Mouse (Mus musculus): Measurements from ENCODE around the gene 4930590J08Rik. TPM values are rescaled to one million over a fixed set of nuclear protein-coding genes. Genes with fewer than 3 reads are reported as not detected.
"Not testable (repeated sequence)": the region's sequence is repeated elsewhere in the genome, so short reads cannot be mapped to it uniquely, and the experiment has no call there.

4930590J08Rik gene
- polyA plus RNA-seq (2015; fragmentation: Nextera tagmentation; extraction: Ambion mirVana): 0.21 and 0.29 TPM in 2 replicates

DNA sequence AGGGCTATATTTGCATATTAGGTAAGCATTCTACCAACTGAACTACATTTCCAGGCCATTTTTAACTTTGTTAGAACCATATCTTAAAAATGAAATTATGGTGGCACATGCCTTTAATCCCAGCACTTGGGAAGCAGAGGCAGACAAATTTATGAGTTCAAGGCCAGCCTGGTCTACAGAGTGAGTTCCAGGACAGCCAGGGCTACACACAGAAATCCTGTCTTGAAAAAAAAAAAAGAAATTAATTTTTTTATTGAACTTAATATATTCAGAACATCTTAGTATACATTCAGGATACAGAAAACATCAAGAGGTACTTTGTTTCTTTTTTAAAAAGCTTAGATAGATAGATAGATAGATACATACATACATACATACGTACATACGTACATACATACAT lies at the start of gene 4930590J08Rik:
4930590J08Rik (plus strand) TSS at position 301 of the 400 bp plus-strand sequence.
- H3K9ac ChIP-seq; H3K4me1 ChIP-seq; H3K4me2 ChIP-seq; H3K27me3 ChIP-seq; ATAC-seq (ENCODE audit: borderline replicate concordance, extremely low read depth, low FRiP score, low TSS enrichment); H3K4me3 ChIP-seq; H3K9me3 ChIP-seq; H3K27ac ChIP-seq: not testable (repeated sequence)
- 92% methylated on average over 2 of the region's 2 CpGs for WGBS
- H3K36me3 ChIP-seq: peaks cover 40% of the 10 kb centered on the region

DNA sequence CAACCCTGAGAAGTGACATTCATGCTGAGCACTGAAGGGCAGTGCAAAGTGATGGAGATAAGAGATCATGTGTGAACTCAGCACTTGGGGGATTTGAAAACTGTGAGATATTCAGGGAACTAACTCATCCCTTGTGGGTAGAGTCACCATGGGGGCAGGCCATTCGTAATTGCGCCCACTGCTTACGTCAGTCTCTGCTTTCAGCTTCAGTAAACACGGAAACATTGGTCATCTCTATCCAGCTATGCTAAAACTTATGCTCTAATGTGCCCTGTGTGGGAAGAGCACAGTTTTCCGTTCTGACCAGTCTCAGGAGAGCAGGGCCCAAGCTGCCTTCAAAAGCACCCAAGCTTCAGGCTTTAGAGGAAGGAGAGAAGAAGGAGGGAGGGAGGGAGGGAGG lies 44.3 kb upstream of the 4930590J08Rik start:
- WGBS: 60% methylated on average over 5 of the region's 5 CpGs

DNA sequence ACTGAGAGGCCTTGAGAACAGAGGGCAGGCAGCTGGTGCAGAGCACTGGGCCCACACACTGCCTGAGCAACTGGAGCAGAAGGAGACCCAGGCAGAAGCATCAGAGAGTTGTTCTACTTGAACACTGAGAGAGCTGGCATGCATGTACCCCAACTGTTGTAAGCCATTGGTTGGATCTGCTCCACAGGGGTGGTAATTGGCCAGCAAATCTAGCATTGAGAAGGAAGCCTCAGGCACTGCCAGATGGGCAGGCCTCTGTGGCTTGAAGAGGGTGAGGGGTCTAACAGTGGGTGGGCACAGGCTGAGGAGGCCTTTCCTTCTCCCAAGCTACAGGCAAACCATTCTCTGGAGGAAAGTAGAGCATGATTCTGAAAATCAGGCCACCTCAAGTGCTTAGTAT lies 39.8 kb upstream of the 4930590J08Rik start:
- Histone ChIP-seq H3K4me1 (no peaks in the 10 kb centered on the region), H3K9ac (no peak overlapping the region), H3K4me3 (no peak overlapping the region), H3K27me3 (no peaks in the 10 kb centered on the region; the same call in 1 of the 2 replicates), H3K4me2 (no peak overlapping the region), H3K27ac (no peak overlapping the region), H3K9me3 (no peaks in the 10 kb centered on the region), H3K36me3 (no peaks in the 10 kb centered on the region)
- ATAC-seq (ENCODE audit: borderline replicate concordance, extremely low read depth, low FRiP score, low TSS enrichment): no peak

More for the DNA sequence above, 44.3 kb upstream of the 4930590J08Rik start:
- H3K4me2 ChIP-seq: no peak overlapping the region
- no peak for ATAC-seq (ENCODE audit: borderline replicate concordance, extremely low read depth, low FRiP score, low TSS enrichment)
- H3K4me3 ChIP-seq: no peak overlapping the region
- H3K9me3 ChIP-seq: no peaks in the 10 kb centered on the region
- peaks cover 5% of the 10 kb centered on the region; the same call in 1 of the 2 replicates for H3K27me3 ChIP-seq
- H3K4me1 ChIP-seq: no peaks in the 10 kb centered on the region
- no peak overlapping the region for H3K9ac ChIP-seq
- H3K27ac ChIP-seq: no peak overlapping the region
- no peaks in the 10 kb centered on the region for H3K36me3 ChIP-seq

DNA sequence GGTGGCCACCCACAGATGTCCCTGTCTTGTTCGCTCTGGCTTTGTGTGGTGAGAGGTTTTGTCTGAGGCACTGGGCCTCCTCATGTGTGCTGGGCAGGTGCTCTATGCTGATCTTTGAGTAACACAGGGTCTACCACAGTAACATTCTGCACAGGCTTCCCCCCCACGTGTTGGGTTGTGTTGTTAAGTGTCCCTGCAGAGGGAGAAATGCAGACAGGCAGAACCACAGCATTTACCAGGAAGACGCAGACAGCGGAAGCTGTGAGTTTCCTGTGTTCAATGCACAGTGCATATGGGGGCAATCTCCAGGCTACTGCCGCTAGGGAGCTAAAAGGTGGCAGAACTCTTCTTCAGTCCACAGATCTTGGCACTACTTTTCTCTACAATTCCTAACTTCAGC lies 38.0 kb upstream of the 4930590J08Rik start:
- no peaks in the 10 kb centered on the region for H3K36me3 ChIP-seq
- ATAC-seq (ENCODE audit: borderline replicate concordance, extremely low read depth, low FRiP score, low TSS enrichment): no peak

DNA sequence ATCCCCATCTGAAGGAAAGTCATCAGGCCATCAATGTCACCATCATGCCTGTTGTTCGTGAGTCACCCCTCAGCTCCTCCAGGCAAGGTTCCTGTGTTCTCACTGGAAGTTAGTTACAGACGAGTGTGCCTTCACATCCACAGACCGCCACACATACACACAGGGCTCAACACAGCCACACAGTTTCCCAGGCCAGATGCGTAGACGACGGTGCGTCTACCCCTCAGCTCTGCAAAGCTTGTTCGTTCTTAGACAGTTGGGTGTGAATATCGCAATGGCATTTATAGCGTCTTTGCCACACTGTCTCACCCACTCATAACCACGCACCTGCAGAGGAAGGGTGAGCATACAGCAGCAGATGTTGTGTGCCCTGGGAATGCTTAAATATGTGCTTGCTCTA lies 37.0 kb upstream of the 4930590J08Rik start:
- Histone ChIP-seq H3K27me3 (no peaks in the 10 kb centered on the region; the same call in 1 of the 2 replicates), H3K4me3 (no peak overlapping the region), H3K9me3 (no peaks in the 10 kb centered on the region), H3K4me1 (no peaks in the 10 kb centered on the region), H3K4me2 (no peak overlapping the region), H3K36me3 (no peaks in the 10 kb centered on the region), H3K9ac (no peak overlapping the region), H3K27ac (no peak overlapping the region)
- no peak for ATAC-seq (ENCODE audit: borderline replicate concordance, extremely low read depth, low FRiP score, low TSS enrichment)
- 80% methylated on average over 11 of the region's 11 CpGs for WGBS

More for the DNA sequence above, 38.0 kb upstream of the 4930590J08Rik start:
- Histone ChIP-seq H3K27ac (no peak overlapping the region), H3K27me3 (no peaks in the 10 kb centered on the region; the same call in 1 of the 2 replicates), H3K9ac (no peak overlapping the region), H3K4me1 (no peaks in the 10 kb centered on the region), H3K4me3 (no peak overlapping the region), H3K4me2 (no peak overlapping the region), H3K9me3 (no peaks in the 10 kb centered on the region)
- 73% methylated on average over 5 of the region's 5 CpGs for WGBS

DNA sequence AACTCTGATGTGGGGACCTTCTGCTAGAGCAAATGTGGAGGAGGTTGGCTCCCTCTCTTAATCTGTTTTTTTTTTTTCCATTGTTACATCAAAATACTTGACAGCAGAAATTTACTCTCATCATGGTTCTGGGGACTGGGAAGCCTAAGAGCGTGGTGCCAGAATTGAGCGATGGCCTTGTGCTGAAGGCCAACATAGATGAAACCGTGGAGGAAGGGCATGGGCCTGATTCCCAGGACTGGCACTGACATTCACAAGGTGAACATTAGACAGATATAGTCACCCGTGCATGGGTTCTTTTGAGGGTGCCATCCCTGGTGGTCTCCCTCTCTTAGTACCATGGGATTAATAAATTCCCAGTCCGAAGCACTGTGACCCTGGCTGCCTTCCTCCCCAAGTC lies 34.5 kb upstream of the 4930590J08Rik start:
- 78% methylated on average over 5 of the region's 5 CpGs for WGBS
- ATAC-seq (ENCODE audit: borderline replicate concordance, extremely low read depth, low FRiP score, low TSS enrichment): no peak
- H3K4me3 ChIP-seq: no peak overlapping the region
- H3K27ac ChIP-seq: no peak overlapping the region
- no peak overlapping the region for H3K4me2 ChIP-seq
- H3K9ac ChIP-seq: no peak overlapping the region
- H3K27me3 ChIP-seq: peaks cover 3% of the 10 kb centered on the region; the same call in 1 of the 2 replicates
- H3K4me1 ChIP-seq: no peaks in the 10 kb centered on the region
- H3K9me3 ChIP-seq: no peaks in the 10 kb centered on the region
- H3K36me3 ChIP-seq: no peaks in the 10 kb centered on the region

DNA sequence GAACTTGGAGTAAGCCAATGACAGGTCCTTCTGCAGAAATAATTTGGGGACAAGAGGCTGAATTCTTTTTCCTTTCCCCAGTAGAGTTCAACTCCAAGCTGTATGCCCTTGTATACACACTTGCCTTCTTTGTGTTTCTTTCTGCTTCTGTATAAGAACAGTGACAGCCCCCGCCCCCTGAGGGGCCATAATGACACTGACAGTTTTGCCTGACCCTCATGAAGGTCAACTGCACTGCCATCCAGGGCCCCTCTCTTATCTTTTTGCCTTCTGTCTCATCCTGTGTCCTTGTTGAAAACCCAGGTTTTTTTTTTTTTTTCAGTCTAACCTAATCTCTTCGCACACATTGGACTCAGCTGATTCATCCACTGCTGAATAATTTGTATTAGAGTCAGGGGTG lies 29.8 kb upstream of the 4930590J08Rik start:
- Histone ChIP-seq H3K27me3 (peaks cover 3% of the 10 kb centered on the region; the same call in 1 of the 2 replicates), H3K36me3 (no peaks in the 10 kb centered on the region), H3K4me3 (no peak overlapping the region), H3K4me2 (no peak overlapping the region), H3K27ac (no peak overlapping the region), H3K9ac (no peak overlapping the region), H3K4me1 (no peaks in the 10 kb centered on the region), H3K9me3 (no peaks in the 10 kb centered on the region)
- WGBS: 56% methylated on average over 2 of the region's 2 CpGs
- no peak for ATAC-seq (ENCODE audit: borderline replicate concordance, extremely low read depth, low FRiP score, low TSS enrichment)

DNA sequence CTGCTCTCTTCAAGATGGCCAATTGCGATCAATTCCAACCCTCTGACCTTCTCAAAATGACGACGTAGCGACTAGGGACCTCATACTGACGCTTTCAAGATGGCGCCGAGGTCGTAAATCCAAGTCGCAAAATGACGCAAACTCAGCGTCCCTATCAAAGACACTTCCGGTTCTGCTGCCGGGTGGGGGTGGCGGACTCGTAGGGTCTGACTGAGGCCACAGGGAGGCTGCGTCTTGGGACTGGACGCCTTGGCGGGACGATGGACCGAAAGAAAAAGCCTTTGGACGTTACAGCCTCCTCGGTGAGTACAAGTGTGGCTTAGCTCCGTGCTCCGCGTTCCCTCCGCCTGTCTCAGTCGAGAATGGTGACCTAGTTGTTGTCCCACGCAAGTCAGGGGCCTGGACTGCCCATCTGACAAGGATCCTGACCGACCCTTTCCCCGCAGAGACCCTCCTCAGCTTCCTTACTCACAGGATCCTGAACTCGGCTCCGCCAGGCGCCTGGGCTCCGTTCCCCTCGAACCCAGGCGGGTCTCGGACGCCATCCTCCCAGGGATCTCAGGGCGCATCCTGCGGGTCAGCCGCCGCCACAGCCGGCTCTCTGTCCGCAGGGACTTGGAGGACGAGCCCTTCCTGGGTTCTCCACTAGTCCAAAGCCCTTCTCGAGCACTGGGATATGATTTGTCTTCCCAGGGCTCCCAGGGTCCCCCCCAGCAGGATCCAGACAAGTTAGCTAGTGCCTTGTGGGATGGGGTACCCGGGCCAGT lies 24.5 kb upstream of the 4930590J08Rik start, which contains the start of gene Ccdc174:
Ccdc174 (plus strand) TSS at position 169 of the 767 bp plus-strand sequence.
- H3K4me3 ChIP-seq: peak within 1 kb of the TSS; percentile 78
- ATAC-seq (ENCODE audit: borderline replicate concordance, extremely low read depth, low FRiP score, low TSS enrichment): peak; percentile 95
- WGBS: under 1% methylated on average over 47 of the region's 47 CpGs
- H3K27ac ChIP-seq: peak within 1 kb of the TSS; percentile 19; the same call in 1 of the 2 replicates
- peaks cover 18% of the 10 kb centered on the region for H3K36me3 ChIP-seq
- H3K9ac ChIP-seq: peak within 1 kb of the TSS; percentile 85
- H3K27me3 ChIP-seq: no peaks in the 10 kb centered on the region; the same call in 1 of the 2 replicates
- peaks cover 6% of the 10 kb centered on the region; the same call in 1 of the 2 replicates for H3K4me1 ChIP-seq
- no peaks in the 10 kb centered on the region for H3K9me3 ChIP-seq
- peak within 1 kb of the TSS; percentile 72 for H3K4me2 ChIP-seq

DNA sequence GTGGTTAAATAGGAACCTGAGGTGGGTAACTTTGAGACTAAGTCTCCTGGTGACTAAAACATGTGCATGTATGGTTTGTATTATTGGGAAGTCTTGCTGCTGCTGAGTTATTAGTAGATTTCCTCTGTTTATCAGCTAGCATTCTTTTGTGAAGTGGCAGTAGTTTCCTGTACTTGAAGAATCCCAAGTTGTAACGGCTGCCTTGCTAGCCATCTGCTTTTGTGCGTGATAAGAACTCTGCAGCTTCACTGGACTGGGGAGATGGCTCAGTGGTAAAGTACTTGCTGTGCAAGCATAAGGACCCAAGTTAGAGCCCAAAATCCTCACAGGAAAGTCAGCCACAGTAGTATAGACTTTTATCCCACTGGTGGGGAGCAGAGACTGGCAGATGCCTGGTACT lies 18.8 kb upstream of the 4930590J08Rik start:
- no peaks in the 10 kb centered on the region for H3K9me3 ChIP-seq
- WGBS: 42% methylated on average over 2 of the region's 2 CpGs
- no peaks in the 10 kb centered on the region for H3K27me3 ChIP-seq
- no peak for ATAC-seq (ENCODE audit: borderline replicate concordance, extremely low read depth, low FRiP score, low TSS enrichment)
- H3K27ac ChIP-seq: no peak overlapping the region
- peaks cover 2% of the 10 kb centered on the region; the same call in 1 of the 2 replicates for H3K4me1 ChIP-seq
- no peak overlapping the region for H3K9ac ChIP-seq
- H3K4me3 ChIP-seq: no peak overlapping the region
- peaks cover 62% of the 10 kb centered on the region for H3K36me3 ChIP-seq
- H3K4me2 ChIP-seq: no peak overlapping the region

DNA sequence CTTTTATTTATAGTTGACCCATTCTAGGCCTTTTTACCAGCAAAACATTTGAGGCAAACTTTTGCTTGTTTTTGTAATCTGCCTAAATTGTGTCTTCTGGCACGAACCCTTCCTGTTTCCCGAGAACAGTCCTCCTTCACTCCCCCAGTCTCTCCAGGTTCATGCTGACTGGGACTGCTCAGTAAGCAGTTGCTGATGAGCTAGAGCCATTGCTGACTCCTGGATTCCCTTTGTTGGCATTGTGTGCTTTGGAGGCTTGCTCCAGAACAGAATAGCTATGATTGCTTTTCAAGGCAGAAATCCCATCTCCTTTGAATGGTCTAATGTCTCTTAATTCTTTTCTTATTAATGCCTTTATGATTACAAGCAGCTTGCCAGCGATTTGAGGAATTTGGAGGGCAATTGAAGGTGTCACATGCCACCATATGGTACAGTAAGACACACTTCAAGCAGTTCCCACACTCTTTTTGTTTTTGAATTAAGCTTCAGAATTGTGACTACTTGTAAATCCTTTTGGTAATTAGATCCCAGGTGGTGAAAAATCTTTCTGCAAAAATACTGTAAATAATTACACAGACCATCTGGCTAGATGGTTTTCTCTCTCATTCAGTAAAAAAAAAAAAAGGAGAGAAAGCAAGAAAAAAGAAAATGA lies 13.2 kb upstream of the 4930590J08Rik start:
- ATAC-seq (ENCODE audit: borderline replicate concordance, extremely low read depth, low FRiP score, low TSS enrichment): no peak
- H3K36me3 ChIP-seq: peaks cover 70% of the 10 kb centered on the region

DNA sequence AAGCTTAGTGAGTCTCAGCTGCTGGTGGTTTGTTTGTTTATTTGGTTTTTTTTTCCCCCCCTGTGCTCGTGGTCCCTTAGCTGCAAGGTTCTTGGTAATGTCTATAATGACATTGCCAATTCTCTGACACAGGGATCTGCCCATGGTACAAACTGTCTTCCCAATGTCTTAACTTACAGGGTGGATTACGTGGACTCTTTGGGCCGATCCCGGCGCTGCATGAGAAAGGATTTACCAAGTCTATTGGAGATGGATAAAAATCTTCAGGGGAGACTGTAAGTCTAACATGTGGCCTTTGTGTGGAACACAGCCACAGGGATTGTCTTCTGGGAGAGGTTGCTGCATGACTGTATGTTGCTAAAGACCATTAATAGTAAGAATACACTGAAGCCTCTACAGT lies 12.0 kb upstream of the 4930590J08Rik start:
- Histone ChIP-seq H3K36me3 (peaks cover 75% of the 10 kb centered on the region), H3K27ac (no peak overlapping the region), H3K27me3 (no peaks in the 10 kb centered on the region), H3K9ac (no peak overlapping the region), H3K4me3 (no peak overlapping the region), H3K4me1 (no peaks in the 10 kb centered on the region), H3K9me3 (no peaks in the 10 kb centered on the region), H3K4me2 (no peak overlapping the region)
- no peak for ATAC-seq (ENCODE audit: borderline replicate concordance, extremely low read depth, low FRiP score, low TSS enrichment)
- WGBS: 89% methylated on average over 5 of the region's 5 CpGs

More for the DNA sequence above, 13.2 kb upstream of the 4930590J08Rik start:
- Histone ChIP-seq H3K27ac (no peak overlapping the region), H3K4me2 (no peak overlapping the region), H3K27me3 (no peaks in the 10 kb centered on the region), H3K9ac (no peak overlapping the region), H3K4me3 (no peak overlapping the region), H3K4me1 (no peaks in the 10 kb centered on the region), H3K9me3 (no peaks in the 10 kb centered on the region)
- WGBS: 72% methylated on average over 3 of the region's 3 CpGs

DNA sequence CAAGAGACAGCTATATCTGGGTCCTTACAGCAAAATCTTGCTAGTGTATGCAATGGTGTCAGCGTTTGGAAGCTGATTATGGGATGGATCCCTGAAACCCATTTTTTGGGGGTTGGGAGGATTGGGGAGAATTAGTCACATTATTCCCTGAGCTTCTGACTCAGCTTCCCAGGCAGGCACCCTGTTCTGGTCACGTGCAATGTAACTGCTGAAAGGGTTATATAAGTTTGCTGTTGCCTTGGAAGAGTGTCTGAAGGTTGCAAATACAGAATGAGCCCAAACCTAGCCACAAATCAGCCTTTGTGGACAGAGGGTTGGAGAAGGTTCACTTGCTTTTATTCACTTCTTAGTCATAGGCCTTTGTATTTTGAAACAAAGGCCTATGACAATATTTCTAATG lies 10.8 kb upstream of the 4930590J08Rik start:
- no peaks in the 10 kb centered on the region for H3K9me3 ChIP-seq
- H3K9ac ChIP-seq: no peak overlapping the region
- H3K4me1 ChIP-seq: no peaks in the 10 kb centered on the region
- H3K4me2 ChIP-seq: no peak overlapping the region
- 84% methylated on average over 2 of the region's 2 CpGs for WGBS
- no peak for ATAC-seq (ENCODE audit: borderline replicate concordance, extremely low read depth, low FRiP score, low TSS enrichment)
- peaks cover 76% of the 10 kb centered on the region for H3K36me3 ChIP-seq
- no peaks in the 10 kb centered on the region for H3K27me3 ChIP-seq
- no peak overlapping the region for H3K27ac ChIP-seq
- no peak overlapping the region for H3K4me3 ChIP-seq

Data from lung, embryonic 15.5 days (tissue).